Mouse (Mus musculus): ENCODE results near the gene Setd4. TPM values are rescaled to one million over a fixed set of nuclear protein-coding genes. Genes with fewer than 3 reads are reported as not detected.

The Setd4 gene
- polyA plus RNA-seq, 1 experiment from 2014 or later, result 9.7 TPM

GRCm38 (mm10) chr16:93557646-93558045, 46.2 kb downstream of the Setd4 start:
- Histone ChIP-seq H3K4me2 (ENCODE audit: low read depth, low read length) (no peak overlapping the region), H3K4me3 (ENCODE audit: low read length) (no peak overlapping the region), H3K27me3 (replicated peaks; ENCODE audit: control insufficient read depth, insufficient read depth, low read length) (no peaks in the 10 kb centered on the region), H3K9me3 (ENCODE audit: control insufficient read depth, low read length) (no peaks in the 10 kb centered on the region), H3K9ac (ENCODE audit: low read depth, low read length) (no peak overlapping the region), H3K4me1 (ENCODE audit: control insufficient read depth, insufficient read depth, low read length) (no peaks in the 10 kb centered on the region), H3K36me3 (ENCODE audit: control insufficient read depth, insufficient read depth, low read length) (no peaks in the 10 kb centered on the region), H3K27ac (ENCODE audit: low read length) (no peak overlapping the region)
- ATAC-seq, result no peak
- 62% methylated on average over 8 of the region's 8 CpGs for WGBS

- no peaks in the 10 kb centered on the region for H3K27me3 ChIP-seq (replicated peaks; ENCODE audit: control insufficient read depth, insufficient read depth, low read length)
- H3K9ac ChIP-seq (ENCODE audit: low read depth, low read length), result no peak overlapping the region
- H3K4me1 ChIP-seq (ENCODE audit: control insufficient read depth, insufficient read depth, low read length), result peaks cover 6% of the 10 kb centered on the region; the same call in 1 of the 2 replicates
- 84% methylated on average over 12 of the region's 12 CpGs for WGBS
- no peak overlapping the region for H3K4me2 ChIP-seq (ENCODE audit: low read depth, low read length)
- H3K4me3 ChIP-seq (ENCODE audit: low read length), result no peak overlapping the region
- no peak for ATAC-seq
- no peaks in the 10 kb centered on the region for H3K9me3 ChIP-seq (ENCODE audit: control insufficient read depth, low read length)
- no peak overlapping the region for H3K27ac ChIP-seq (ENCODE audit: low read length)
- no peaks in the 10 kb centered on the region for H3K36me3 ChIP-seq (ENCODE audit: control insufficient read depth, insufficient read depth, low read length)
Measured at GRCm38 (mm10) chr16:93552686-93553513, 51.0 kb downstream of the Setd4 start.

GRCm38 (mm10) chr16:93549287-93549686, 54.6 kb downstream of the Setd4 start:
- H3K36me3 ChIP-seq (ENCODE audit: control insufficient read depth, insufficient read depth, low read length), result no peaks in the 10 kb centered on the region
- H3K9ac ChIP-seq (ENCODE audit: low read depth, low read length), result no peak overlapping the region
- no peak overlapping the region for H3K4me3 ChIP-seq (ENCODE audit: low read length)
- peaks cover 6% of the 10 kb centered on the region; the same call in 1 of the 2 replicates for H3K4me1 ChIP-seq (ENCODE audit: control insufficient read depth, insufficient read depth, low read length)
- no peak overlapping the region for H3K27ac ChIP-seq (ENCODE audit: low read length)
- no peak overlapping the region for H3K4me2 ChIP-seq (ENCODE audit: low read depth, low read length)
- no peaks in the 10 kb centered on the region for H3K9me3 ChIP-seq (ENCODE audit: control insufficient read depth, low read length)
- no peaks in the 10 kb centered on the region for H3K27me3 ChIP-seq (replicated peaks; ENCODE audit: control insufficient read depth, insufficient read depth, low read length)
- peak; percentile 63; the same call in 1 of the 2 replicates for ATAC-seq
- 32% methylated on average over 10 of the region's 10 CpGs for WGBS

GRCm38 (mm10) chr16:93548045-93548444, 55.8 kb downstream of the Setd4 start:
- Histone ChIP-seq H3K4me2 (ENCODE audit: low read depth, low read length) (no peak overlapping the region), H3K9ac (ENCODE audit: low read depth, low read length) (no peak overlapping the region), H3K36me3 (ENCODE audit: control insufficient read depth, insufficient read depth, low read length) (no peaks in the 10 kb centered on the region), H3K27me3 (replicated peaks; ENCODE audit: control insufficient read depth, insufficient read depth, low read length) (no peaks in the 10 kb centered on the region), H3K4me1 (ENCODE audit: control insufficient read depth, insufficient read depth, low read length) (peaks cover 6% of the 10 kb centered on the region; the same call in 1 of the 2 replicates), H3K27ac (ENCODE audit: low read length) (no peak overlapping the region), H3K4me3 (ENCODE audit: low read length) (no peak overlapping the region), H3K9me3 (ENCODE audit: control insufficient read depth, low read length) (no peaks in the 10 kb centered on the region)
- WGBS, result 75% methylated on average over 2 of the region's 2 CpGs
- ATAC-seq, result no peak

- no peaks in the 10 kb centered on the region for H3K36me3 ChIP-seq (ENCODE audit: control insufficient read depth, insufficient read depth, low read length)
- no peak for ATAC-seq
- H3K9me3 ChIP-seq (ENCODE audit: control insufficient read depth, low read length), result no peaks in the 10 kb centered on the region
- peaks cover 6% of the 10 kb centered on the region; the same call in 1 of the 2 replicates for H3K4me1 ChIP-seq (ENCODE audit: control insufficient read depth, insufficient read depth, low read length)
- no peak overlapping the region for H3K4me3 ChIP-seq (ENCODE audit: low read length)
- no peaks in the 10 kb centered on the region for H3K27me3 ChIP-seq (replicated peaks; ENCODE audit: control insufficient read depth, insufficient read depth, low read length)
- no peak overlapping the region for H3K4me2 ChIP-seq (ENCODE audit: low read depth, low read length)
- WGBS, result 72% methylated on average over 3 of the region's 3 CpGs
- H3K9ac ChIP-seq (ENCODE audit: low read depth, low read length), result no peak overlapping the region
- H3K27ac ChIP-seq (ENCODE audit: low read length), result no peak overlapping the region
Measured at GRCm38 (mm10) chr16:93547122-93547521, 56.7 kb downstream of the Setd4 start.

GRCm38 (mm10) chr16:93546354-93546965, 57.4 kb downstream of the Setd4 start:
- Histone ChIP-seq H3K9ac (ENCODE audit: low read depth, low read length) (no peak overlapping the region), H3K4me1 (ENCODE audit: control insufficient read depth, insufficient read depth, low read length) (peaks cover 6% of the 10 kb centered on the region; the same call in 1 of the 2 replicates), H3K4me3 (ENCODE audit: low read length) (no peak overlapping the region), H3K27me3 (replicated peaks; ENCODE audit: control insufficient read depth, insufficient read depth, low read length) (no peaks in the 10 kb centered on the region), H3K9me3 (ENCODE audit: control insufficient read depth, low read length) (no peaks in the 10 kb centered on the region), H3K4me2 (ENCODE audit: low read depth, low read length) (no peak overlapping the region), H3K36me3 (ENCODE audit: control insufficient read depth, insufficient read depth, low read length) (no peaks in the 10 kb centered on the region), H3K27ac (ENCODE audit: low read length) (no peak overlapping the region)
- peak; percentile 50 for ATAC-seq
- 52% methylated on average over 12 of the region's 12 CpGs for WGBS

GRCm38 (mm10) chr16:93544931-93545330, 58.9 kb downstream of the Setd4 start:
- no peaks in the 10 kb centered on the region for H3K36me3 ChIP-seq (ENCODE audit: control insufficient read depth, insufficient read depth, low read length)
- H3K27ac ChIP-seq (ENCODE audit: low read length), result no peak overlapping the region
- H3K9ac ChIP-seq (ENCODE audit: low read depth, low read length), result no peak overlapping the region
- peaks cover 6% of the 10 kb centered on the region; the same call in 1 of the 2 replicates for H3K4me1 ChIP-seq (ENCODE audit: control insufficient read depth, insufficient read depth, low read length)
- no peak for ATAC-seq
- 87% methylated on average over 4 of the region's 4 CpGs for WGBS
- no peak overlapping the region for H3K4me3 ChIP-seq (ENCODE audit: low read length)
- no peaks in the 10 kb centered on the region for H3K27me3 ChIP-seq (replicated peaks; ENCODE audit: control insufficient read depth, insufficient read depth, low read length)
- H3K4me2 ChIP-seq (ENCODE audit: low read depth, low read length), result no peak overlapping the region
- H3K9me3 ChIP-seq (ENCODE audit: control insufficient read depth, low read length), result no peaks in the 10 kb centered on the region

GRCm38 (mm10) chr16:93543704-93544103, 60.2 kb downstream of the Setd4 start:
- peak; percentile 51; the same call in 1 of the 2 replicates for ATAC-seq
- 2% methylated on average over 8 of the region's 8 CpGs for WGBS

GRCm38 (mm10) chr16:93539891-93540290, 64.0 kb downstream of the Setd4 start:
- no peak overlapping the region for H3K9ac ChIP-seq (ENCODE audit: low read depth, low read length)
- H3K4me2 ChIP-seq (ENCODE audit: low read depth, low read length), result no peak overlapping the region
- H3K36me3 ChIP-seq (ENCODE audit: control insufficient read depth, insufficient read depth, low read length), result no peaks in the 10 kb centered on the region
- H3K27me3 ChIP-seq (replicated peaks; ENCODE audit: control insufficient read depth, insufficient read depth, low read length), result no peaks in the 10 kb centered on the region
- H3K4me3 ChIP-seq (ENCODE audit: low read length), result no peak overlapping the region
- no peaks in the 10 kb centered on the region for H3K9me3 ChIP-seq (ENCODE audit: control insufficient read depth, low read length)
- 54% methylated on average over 3 of the region's 3 CpGs for WGBS
- no peaks in the 10 kb centered on the region for H3K4me1 ChIP-seq (ENCODE audit: control insufficient read depth, insufficient read depth, low read length)
- no peak overlapping the region for H3K27ac ChIP-seq (ENCODE audit: low read length)
- ATAC-seq, result peak; percentile 80

More at GRCm38 (mm10) chr16:93543704-93544103, 60.2 kb downstream of the Setd4 start:
- H3K4me1 ChIP-seq (ENCODE audit: control insufficient read depth, insufficient read depth, low read length), result no peaks in the 10 kb centered on the region
- no peaks in the 10 kb centered on the region for H3K36me3 ChIP-seq (ENCODE audit: control insufficient read depth, insufficient read depth, low read length)
- H3K4me2 ChIP-seq (ENCODE audit: low read depth, low read length), result no peak overlapping the region
- H3K9ac ChIP-seq (ENCODE audit: low read depth, low read length), result no peak overlapping the region
- H3K4me3 ChIP-seq (ENCODE audit: low read length), result no peak overlapping the region
- H3K9me3 ChIP-seq (ENCODE audit: control insufficient read depth, low read length), result no peaks in the 10 kb centered on the region
- no peaks in the 10 kb centered on the region for H3K27me3 ChIP-seq (replicated peaks; ENCODE audit: control insufficient read depth, insufficient read depth, low read length)
- H3K27ac ChIP-seq (ENCODE audit: low read length), result no peak overlapping the region

All from intestine, embryonic 16.5 days (tissue).